Mouse (Mus musculus) fibroblast of lung, adult 2 months (primary cell): ENCODE measurements around the gene Slc9b2.

Experiments
- DNase-seq: peaks from one replicate; pipeline ENCODE4 v3.0.0-alpha.2; 2011; ENCODE audit warnings: low read depth

The Slc9b2 gene

GRCm38 (mm10) chr3:135307411-135308259 is at the start of gene Slc9b2:
Gene Slc9b2, plus strand, starts transcription at chr3:135307700.
- DNase-seq: no peak

DNA sequence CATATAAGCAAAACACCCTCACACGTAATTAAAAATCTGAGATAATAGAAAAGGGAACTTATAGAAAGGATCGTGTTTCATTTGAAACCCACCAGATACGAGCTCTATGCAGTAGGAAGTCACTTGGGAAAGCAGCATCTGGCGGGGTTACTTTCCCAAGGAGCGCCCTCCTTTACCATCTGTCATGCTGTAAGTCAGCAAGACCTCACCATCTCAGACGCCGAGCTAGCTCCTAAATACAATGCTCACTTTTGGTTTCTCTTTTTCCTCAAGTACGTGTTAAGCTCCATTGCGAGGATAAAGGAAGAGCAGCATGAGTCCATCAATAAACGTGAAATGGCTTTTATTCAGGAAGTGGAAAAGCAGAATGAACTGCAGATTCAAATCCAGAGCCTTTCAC is 48.6 kb upstream of the Slc9b2 start:
- no peak for DNase-seq

DNA sequence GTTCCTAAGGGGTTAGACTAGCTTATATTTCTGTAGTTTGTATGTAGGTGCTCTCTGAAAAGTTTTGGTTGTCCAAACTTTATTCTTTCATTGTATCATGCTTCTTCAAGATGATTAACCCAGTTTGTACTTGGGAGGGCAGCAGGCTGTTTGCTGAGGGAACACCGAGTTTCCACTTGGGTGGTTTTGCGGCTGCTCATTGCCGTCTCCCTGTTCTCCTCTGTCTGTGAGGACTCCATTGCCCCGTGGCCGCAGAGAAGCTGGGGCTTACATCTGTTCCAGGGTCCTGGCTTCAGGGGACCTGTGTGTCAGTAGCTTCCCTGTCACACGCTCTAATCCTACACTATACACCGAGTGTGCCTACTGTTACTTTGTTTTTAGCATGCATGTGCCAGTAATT is 47.3 kb upstream of the Slc9b2 start:
- DNase-seq: no peak

GRCm38 (mm10) chr3:135268616-135269015 is 38.9 kb upstream of the Slc9b2 start:
- DNase-seq: no peak

GRCm38 (mm10) chr3:135269391-135269990 is 38.0 kb upstream of the Slc9b2 start:
- DNase-seq: no peak

- DNase-seq: no peak
These were observed 34.9 kb upstream of the Slc9b2 start for GRCm38 (mm10) chr3:135272627-135273026.

DNA sequence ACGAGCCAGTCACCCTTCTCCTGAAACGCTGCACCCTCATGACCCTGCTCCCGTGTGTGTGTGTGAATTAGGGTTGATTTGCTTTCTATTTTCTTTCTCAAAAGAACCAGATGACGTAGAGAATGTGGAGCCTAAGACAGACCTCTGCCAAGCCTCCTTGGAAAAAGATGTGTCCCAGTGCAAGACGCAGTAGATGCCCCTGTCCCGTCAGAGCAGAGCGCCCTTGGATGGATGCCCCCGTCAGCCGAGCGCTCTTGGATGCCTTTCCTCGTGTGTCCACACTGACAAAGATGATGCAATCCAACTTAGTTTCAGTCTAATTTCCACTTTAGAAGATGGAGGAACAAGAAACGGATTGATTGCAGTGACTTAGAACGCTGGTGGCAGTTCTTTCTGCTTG is 34.5 kb upstream of the Slc9b2 start:
- DNase-seq: no peak

- no peak for DNase-seq
These were observed 27.3 kb upstream of the Slc9b2 start for GRCm38 (mm10) chr3:135280160-135280559.

GRCm38 (mm10) chr3:135280669-135281415 is 26.7 kb upstream of the Slc9b2 start, which contains the start of gene Bdh2:
Gene Bdh2, plus strand, starts transcription at chr3:135281221.
- peak; percentile 91 for DNase-seq

DNA sequence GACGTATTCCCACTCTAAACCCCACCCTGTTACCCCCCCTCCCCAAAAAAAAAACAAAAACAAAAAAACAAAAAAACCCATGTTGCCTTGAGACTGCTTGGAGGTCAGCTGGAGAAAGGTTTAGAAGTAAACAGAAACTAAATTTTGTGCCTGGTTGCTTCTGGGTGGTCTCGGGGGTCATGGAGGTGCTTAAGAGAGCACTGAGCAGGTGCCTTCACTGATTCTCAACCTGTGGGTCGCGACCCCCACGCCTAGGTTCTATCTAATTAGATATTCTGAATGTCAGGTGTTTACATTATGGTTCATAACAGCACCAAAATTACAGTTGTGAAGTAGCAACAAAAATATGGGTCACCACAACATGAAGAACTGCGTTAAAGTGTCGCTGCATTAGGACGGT is 25.8 kb upstream of the Slc9b2 start:
- DNase-seq: no peak

DNA sequence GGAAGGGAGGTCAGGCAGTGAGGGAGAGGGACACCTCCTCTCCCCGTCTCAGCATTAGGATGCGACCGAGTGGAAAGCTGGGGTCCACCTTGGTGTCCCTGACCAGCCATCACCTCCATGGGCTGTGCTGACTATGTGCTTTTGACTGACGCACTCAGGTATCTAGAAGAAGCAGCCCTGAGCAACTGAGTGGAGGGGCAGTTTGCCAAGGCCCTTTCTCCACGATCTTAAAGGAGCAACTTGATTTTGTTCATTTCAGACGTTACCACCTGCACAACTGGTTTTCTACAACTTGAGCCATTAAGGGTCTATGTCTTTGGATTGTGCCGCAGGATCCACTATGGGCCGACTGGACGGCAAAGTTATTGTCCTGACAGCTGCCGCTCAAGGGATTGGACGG is 22.2 kb upstream of the Slc9b2 start:
- DNase-seq: no peak

GRCm38 (mm10) chr3:135285807-135286206 is 21.7 kb upstream of the Slc9b2 start:
- DNase-seq: no peak

GRCm38 (mm10) chr3:135288138-135288750 is 19.3 kb upstream of the Slc9b2 start:
- no peak for DNase-seq

DNA sequence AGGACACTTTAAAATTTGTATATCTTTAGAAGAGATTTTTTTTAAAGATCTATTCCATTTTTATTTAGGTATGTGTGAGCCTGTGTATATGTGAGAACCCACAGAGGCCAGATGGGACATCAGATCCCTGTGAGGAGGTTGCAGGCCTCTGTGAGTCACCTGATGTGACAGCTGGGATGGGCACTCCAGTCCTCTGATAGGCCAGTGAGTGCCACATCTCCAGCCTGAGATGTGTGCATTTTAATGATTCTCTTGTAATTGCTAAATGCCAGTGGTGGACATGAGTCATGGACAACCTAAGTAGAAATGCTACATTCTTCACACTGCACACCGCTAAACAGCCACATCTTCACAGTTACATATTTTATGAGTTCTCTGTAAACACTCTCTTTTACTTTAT is 18.4 kb upstream of the Slc9b2 start:
- DNase-seq: no peak

DNA sequence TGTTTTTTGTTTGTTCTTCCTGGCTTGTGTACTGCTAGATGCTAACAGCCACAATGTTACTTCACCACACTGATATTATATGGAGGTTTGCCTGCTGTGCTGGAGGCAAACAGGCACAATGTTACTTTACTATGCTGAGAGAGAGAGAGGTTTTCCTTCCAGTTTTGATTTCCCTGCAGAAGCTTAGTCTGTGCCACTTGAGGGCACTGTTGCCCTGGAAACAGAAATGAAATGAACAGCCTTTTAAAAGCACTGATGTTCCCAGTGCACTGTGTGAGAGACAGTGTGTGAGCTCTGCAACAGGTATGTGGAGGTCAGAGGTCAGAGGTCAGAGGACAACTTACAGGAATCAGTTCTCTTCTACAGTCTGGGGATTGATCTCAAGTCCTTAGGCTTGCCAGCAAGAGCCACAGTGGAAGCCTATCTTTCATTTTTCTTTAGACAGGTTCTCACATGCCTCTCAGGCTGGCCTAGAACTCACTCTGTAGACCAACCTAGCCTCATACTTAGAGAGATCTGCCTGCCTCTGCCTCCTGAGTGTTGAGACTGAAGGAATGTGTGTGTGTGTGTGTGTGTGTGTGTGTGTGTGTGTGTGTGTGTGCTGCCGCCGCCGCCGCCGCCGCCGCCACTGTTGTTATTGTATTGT is 17.1 kb upstream of the Slc9b2 start:
- peak; percentile 41 for DNase-seq

- peak; percentile 21 for DNase-seq
These were observed 13.8 kb upstream of the Slc9b2 start for GRCm38 (mm10) chr3:135293703-135294102.

- DNase-seq: no peak
These were observed 11.9 kb upstream of the Slc9b2 start for GRCm38 (mm10) chr3:135295559-135295958.

GRCm38 (mm10) chr3:135298560-135298959 is 8.9 kb upstream of the Slc9b2 start:
- DNase-seq: peak; percentile 84

DNA sequence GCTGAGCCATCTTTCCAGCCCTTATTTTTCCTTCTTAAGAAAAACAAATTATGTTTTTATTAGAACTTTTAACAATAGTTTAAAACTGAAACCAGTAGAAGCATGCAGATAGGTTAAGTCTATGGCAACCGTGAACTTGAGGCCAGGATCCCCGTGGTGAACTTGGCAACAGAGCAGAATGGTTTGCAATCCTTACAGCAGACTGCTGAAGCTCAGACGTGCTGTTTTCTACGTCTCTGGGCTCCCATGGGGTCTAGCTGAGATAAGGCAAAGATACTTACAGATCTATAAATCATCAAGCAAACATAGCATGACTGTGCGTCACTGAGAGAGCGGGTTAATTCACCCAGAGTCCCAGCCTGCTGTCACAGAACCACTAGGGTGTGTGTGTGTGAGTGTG is 7.4 kb upstream of the Slc9b2 start:
- peak; percentile 4 for DNase-seq

DNA sequence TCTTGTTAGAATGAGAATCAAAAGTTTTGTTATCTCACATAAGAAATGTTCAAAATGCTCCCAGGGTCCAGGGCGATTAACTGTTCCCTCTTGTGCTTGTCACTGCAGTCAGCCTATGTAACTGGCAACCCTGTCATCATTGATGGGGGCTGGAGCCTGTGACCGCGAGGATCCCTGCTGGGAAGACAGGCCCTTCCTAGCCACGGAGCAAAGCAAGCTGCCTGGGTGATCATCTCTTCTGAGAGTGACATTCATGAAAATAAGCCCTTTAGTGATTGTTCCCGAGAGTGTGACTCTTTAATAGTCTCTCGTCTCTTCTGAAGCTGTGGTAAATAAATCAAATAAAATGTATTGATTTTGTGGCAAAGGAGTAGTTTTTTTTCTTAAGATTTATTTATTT is 3.4 kb upstream of the Slc9b2 start:
- DNase-seq: no peak

DNA sequence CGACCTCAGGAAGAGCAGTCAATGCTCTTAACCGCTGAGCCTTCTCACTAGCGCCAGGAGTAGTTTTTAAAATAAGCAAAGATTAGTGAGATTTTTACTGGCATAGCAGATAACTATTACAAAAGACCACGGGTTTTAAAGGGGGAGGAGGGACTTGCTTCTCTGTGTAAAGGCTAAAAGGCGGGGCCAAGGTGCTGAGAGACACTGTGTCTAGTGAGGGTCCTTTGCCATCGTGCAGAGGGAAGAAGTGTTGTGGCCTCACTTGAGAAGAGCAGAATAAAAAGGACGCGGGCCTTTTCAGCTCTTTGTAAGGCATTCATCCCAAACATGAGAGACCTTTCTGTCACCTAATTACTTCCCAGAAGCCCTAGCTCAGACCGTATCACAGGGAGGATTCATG is 2.9 kb upstream of the Slc9b2 start:
- no peak for DNase-seq

DNA sequence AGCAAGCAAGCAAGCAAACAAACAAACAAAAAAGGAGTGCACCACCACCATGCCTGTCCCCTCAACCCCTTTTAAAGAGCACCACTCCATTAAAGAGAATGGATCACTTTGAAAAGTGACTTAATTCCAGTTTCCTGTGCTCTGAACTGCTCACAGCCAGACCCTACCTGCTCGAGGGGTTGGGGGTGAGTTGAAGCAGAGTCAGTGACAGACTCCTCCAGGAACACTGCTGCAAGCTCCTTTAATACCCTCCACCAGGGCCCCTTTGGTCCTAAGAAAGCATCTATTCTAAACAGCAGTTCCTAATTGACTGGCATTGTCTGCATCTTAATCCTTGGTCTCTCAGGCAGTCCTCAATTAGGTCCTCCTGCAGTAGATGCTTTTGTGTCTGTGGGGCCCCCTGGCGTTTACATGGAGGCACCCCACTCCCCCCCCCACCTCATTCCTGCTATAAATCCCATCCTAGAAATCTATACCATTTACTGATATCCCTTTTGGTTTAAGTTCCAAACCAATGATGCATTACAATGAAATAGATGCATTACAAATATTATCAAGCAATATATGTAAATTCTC is 5.5 kb downstream of the Slc9b2 start:
- no peak for DNase-seq
